Mouse (Mus musculus): ENCODE results near the gene Mum1. TPM values are rescaled to one million over a fixed set of nuclear protein-coding genes. Genes with fewer than 3 reads are reported as not detected.

Mum1 gene
- polyA plus RNA-seq (2017; shearing (Covaris generic)): 145 TPM

GRCm38 (mm10) chr10:80226416-80227165, at the start of gene Mum1:
TSS of gene Mum1 (plus strand) at chr10:80226434.

GRCm38 (mm10) chr10:80179068-80180051, 46.9 kb upstream of the Mum1 start, which contains the start of gene Efna2:
TSS of gene Efna2 (plus strand) at chr10:80179482.

GRCm38 (mm10) chr10:80248971-80249640, 22.9 kb downstream of the Mum1 start, which contains the start of gene Ndufs7:
TSS of gene Ndufs7 (plus strand) at chr10:80249121.

GRCm38 (mm10) chr10:80260642-80261584, 34.7 kb downstream of the Mum1 start, which contains the start of the genes Gamt and Dazap1:
TSS of gene Gamt (minus strand) at chr10:80261012.
TSS of gene Dazap1 (plus strand) at chr10:80261486.

GRCm38 (mm10) chr10:80292251-80293146, 66.3 kb downstream of the Mum1 start, which contains the start of gene Rps15:
TSS of gene Rps15 (plus strand) at chr10:80292453.

Other genes with a start within 250 kb of the Mum1 start
- gene Tmem259, start 242.1 kb upstream of the Mum1 start, polyA plus RNA-seq (2017; shearing (Covaris generic)): 5.5 TPM
- gene Cnn2, start 237.8 kb upstream of the Mum1 start, polyA plus RNA-seq (2017; shearing (Covaris generic)): 1,187 TPM
- 71.9 TPM for gene Abca7, start 229.9 kb upstream of the Mum1 start, polyA plus RNA-seq (2017; shearing (Covaris generic))
- gene Arhgap45, start 209.8 kb upstream of the Mum1 start, polyA plus RNA-seq (2017; shearing (Covaris generic)): 974 TPM
- 210 TPM for gene Polr2e, start 186.6 kb upstream of the Mum1 start, polyA plus RNA-seq (2017; shearing (Covaris generic))
- gene Gpx4, start 179.3 kb upstream of the Mum1 start, polyA plus RNA-seq (2017; shearing (Covaris generic)): 569 TPM
- 84.3 TPM for gene Sbno2, start 120.9 kb upstream of the Mum1 start, polyA plus RNA-seq (2017; shearing (Covaris generic))
- gene Stk11, start 110.6 kb upstream of the Mum1 start, polyA plus RNA-seq (2017; shearing (Covaris generic)): 11.9 TPM
- gene Atp5d, start 87.8 kb upstream of the Mum1 start, polyA plus RNA-seq (2017; shearing (Covaris generic)): 434 TPM
- 2.9 TPM for gene Cbarp, start 85.6 kb upstream of the Mum1 start, polyA plus RNA-seq (2017; shearing (Covaris generic))
- gene Midn, start 78.2 kb upstream of the Mum1 start, polyA plus RNA-seq (2017; shearing (Covaris generic)): 1.7 TPM
- 199 TPM for gene Cirbp, start 60.4 kb upstream of the Mum1 start, polyA plus RNA-seq (2017; shearing (Covaris generic))
- 21.6 TPM for gene 1600002K03Rik, start 53.5 kb upstream of the Mum1 start, polyA plus RNA-seq (2017; shearing (Covaris generic))
- 0.22 TPM for gene Efna2, start 47.0 kb upstream of the Mum1 start, polyA plus RNA-seq (2017; shearing (Covaris generic))
- gene Ndufs7, start 22.7 kb downstream of the Mum1 start, polyA plus RNA-seq (2017; shearing (Covaris generic)): 305 TPM
- 1.6 TPM for gene Gamt, start 34.6 kb downstream of the Mum1 start, polyA plus RNA-seq (2017; shearing (Covaris generic))
- 53.8 TPM for gene Dazap1, start 35.1 kb downstream of the Mum1 start, polyA plus RNA-seq (2017; shearing (Covaris generic))
- 794 TPM for gene Rps15, start 66.0 kb downstream of the Mum1 start, polyA plus RNA-seq (2017; shearing (Covaris generic))
- 0.40 TPM for gene Apc2, start 69.5 kb downstream of the Mum1 start, polyA plus RNA-seq (2017; shearing (Covaris generic))
- 87.1 TPM for gene 2310011J03Rik, start 94.1 kb downstream of the Mum1 start, polyA plus RNA-seq (2017; shearing (Covaris generic))
- gene Pcsk4, start 103.1 kb downstream of the Mum1 start, polyA plus RNA-seq (2017; shearing (Covaris generic)): 26.3 TPM
- not detected for gene Reep6, start 103.5 kb downstream of the Mum1 start, polyA plus RNA-seq (2017; shearing (Covaris generic))
- not detected for gene Adamtsl5, start 122.0 kb downstream of the Mum1 start, polyA plus RNA-seq (2017; shearing (Covaris generic))
- gene Plk5, start 130.0 kb downstream of the Mum1 start, polyA plus RNA-seq (2017; shearing (Covaris generic)): not detected
- gene Mex3d, start 161.2 kb downstream of the Mum1 start, polyA plus RNA-seq (2017; shearing (Covaris generic)): 0.29 TPM
- gene Mbd3, start 173.1 kb downstream of the Mum1 start, polyA plus RNA-seq (2017; shearing (Covaris generic)): 34.4 TPM
- 258 TPM for gene Uqcr11, start 180.4 kb downstream of the Mum1 start, polyA plus RNA-seq (2017; shearing (Covaris generic))
- gene Tcf3, start 207.2 kb downstream of the Mum1 start, polyA plus RNA-seq (2017; shearing (Covaris generic)): 31.6 TPM

Measured in inflammation-experienced regulatory T-cells, adult 16 weeks (primary cell).